Mouse (Mus musculus) gastrocnemius, postnatal 4 days (tissue): ENCODE measurements around the gene Ppp3r1. TPM values are rescaled to one million over a fixed set of nuclear protein-coding genes. Genes with fewer than 3 reads are reported as not detected.
"Not testable (repeated sequence)": the region's sequence is repeated elsewhere in the genome, so short reads cannot be mapped to it uniquely, and the experiment has no call there.

Experiments used
- DNase-seq, 2 experiments: peaks; one replicate each; pipeline ENCODE4 v3.0.0; 2021 to 2022; ENCODE audit warnings: low spot score in 2 of 2, mixed read lengths in 2 of 2
- total RNA-seq, 2 experiments: library from RNA; stranded (reverse); gene quantifications; 2 replicates each; pipeline ENCODE4 v1.2.3; 2021

Ppp3r1 gene
- total RNA-seq, 2 experiments from 2014 or later: 121 to 124 TPM

DNA sequence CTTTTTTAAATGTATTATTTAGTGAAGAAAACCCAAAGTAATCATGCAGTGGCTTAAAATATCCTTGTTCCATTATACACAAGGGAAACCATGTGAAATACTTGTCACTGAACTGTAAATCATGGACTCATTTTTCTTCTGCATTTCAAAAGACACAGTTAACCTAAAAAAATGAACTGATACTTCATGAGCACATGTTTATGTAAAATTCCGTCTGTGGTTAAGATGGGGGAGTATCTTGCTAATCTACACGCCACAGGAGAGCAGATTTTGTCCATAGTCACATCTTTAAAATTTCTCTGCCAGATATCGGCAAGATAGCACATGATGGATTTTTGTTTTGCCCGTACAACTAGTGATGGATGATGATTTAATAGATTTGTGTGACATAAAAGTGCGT, 40.1 kb downstream of the Ppp3r1 start:
- DNase-seq: no peak

DNA sequence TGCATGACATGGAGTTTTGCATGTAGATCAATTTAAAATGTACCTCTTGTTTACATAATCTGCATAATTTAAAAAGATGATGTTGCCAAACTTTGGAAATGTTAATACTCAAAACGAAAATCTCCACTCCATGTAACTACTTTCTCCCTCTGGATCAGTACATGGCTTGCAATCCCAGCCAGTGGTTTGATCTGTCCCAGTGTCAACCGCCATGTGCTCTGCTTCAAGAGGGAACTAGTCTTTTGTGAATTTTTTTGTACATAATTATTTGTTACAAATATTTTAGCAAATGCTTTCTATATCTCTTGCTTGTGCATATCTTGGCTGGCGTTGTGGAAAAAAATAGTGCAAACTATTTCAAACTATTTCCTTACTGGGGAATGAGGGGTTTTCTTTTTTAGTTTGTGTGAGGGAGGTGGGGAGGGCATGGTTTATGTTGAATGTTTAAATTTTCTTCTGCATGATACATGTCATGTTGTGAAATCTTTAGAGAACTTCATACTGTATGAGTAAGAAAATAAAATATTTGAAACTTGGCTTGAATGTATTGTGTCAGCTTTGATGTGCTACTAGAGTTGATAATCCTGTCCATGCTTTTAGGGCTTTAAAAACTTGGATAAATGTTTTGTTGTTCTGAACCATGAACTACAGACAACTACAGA, 40.9 kb downstream of the Ppp3r1 start:
- no peak for DNase-seq

DNA sequence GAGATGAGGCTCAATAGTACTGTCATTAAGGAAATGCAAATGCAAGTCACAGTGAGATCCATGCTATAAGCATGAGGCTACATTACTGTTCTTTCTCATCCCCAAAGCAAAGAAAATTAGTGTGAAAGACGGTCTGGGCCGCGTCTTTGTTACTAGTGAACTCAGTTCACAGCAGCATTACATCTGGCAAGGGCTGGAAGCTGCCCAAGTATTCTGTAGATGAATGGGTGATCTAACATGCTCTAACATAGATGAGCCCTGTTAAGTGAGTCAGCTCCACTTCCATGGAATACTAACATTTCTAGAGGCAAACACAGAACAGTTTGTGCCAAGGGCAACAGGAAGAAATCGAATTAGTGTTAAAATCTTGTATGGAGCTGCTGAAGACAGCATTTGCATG, 41.9 kb downstream of the Ppp3r1 start:
- no peak for DNase-seq

DNA sequence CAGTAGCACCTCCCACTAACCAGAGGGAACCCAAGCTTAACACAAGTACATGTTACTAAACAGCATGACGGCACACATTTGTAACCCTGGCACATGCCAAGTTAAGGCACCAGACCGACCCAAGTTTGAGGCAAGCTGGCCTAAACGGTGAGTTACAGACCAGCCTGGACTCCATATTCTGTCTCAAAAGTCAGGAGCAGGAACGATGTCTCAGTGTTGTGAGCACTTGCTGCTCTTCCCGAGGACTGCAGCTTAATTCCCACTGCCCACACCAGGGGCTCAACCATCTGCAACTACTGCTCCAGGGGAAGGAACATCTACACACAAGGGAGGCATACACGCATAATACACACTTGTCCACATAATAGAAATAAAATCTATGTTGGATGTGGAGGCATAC, 43.4 kb downstream of the Ppp3r1 start:
- DNase-seq: no peak

DNA sequence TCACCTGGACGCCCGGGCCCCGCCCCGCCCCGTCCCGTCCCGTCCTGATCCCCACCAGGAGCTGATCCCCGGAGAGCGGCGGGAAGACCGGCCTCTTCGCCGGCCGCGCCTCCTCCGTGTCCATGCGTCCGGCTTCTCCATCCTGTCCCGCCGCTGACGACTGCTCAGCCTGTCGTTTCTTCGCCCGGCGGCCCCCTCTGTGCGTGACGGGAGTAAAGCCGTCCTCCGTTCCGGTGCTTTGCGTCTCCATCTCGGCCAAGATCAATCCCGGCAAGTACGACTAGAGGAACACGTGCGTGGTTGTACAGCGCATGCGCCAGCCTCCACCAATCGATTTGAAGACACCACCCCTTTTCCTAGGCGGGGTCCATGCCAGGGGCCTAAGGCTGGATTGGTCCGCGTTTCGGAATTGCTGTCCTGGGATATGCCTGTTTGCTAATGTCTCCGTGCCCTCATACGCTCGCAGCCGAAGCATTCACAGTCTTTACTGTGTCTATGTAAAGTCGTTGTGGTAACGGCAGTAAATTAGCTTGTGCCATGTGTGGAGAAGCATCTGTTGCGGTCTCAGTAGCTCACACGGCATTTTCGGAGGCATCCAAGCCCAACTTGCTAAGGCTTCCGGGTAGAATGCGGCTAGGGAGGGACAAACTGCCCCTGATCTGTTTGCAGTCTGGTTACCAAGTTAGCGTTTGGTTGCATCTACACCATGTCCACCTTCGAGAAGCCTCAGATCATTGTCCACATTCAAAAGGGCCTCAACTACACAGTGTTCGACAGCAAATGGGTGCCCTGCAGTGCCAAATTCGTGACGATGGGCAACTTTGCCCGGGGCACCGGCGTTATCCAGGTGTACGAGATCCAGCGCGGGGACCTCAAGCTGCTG, 52.4 kb downstream of the Ppp3r1 start, which contains the start of gene Pno1:
Gene Pno1, minus strand, starts transcription at position 311 of the 883 bp plus-strand sequence.
- DNase-seq: peak; percentile 92 to 97

DNA sequence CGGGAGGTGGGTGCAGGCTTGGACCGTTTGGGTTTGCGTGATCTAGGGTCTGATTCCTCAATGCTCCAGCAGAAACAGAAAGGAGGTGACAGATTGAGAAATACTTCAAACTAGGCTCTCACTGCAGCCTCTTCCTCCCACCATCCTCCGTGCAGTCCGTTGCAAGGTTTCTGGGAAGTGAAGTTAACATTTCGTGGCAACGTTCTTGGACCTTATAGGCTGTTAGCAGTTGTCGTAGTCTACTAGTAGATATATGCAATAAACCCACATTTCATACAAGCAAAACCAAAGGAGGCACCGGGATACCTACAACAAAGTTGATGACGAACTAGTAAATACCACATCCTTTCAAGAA, 53.1 kb downstream of the Ppp3r1 start:
- DNase-seq: no peak

DNA sequence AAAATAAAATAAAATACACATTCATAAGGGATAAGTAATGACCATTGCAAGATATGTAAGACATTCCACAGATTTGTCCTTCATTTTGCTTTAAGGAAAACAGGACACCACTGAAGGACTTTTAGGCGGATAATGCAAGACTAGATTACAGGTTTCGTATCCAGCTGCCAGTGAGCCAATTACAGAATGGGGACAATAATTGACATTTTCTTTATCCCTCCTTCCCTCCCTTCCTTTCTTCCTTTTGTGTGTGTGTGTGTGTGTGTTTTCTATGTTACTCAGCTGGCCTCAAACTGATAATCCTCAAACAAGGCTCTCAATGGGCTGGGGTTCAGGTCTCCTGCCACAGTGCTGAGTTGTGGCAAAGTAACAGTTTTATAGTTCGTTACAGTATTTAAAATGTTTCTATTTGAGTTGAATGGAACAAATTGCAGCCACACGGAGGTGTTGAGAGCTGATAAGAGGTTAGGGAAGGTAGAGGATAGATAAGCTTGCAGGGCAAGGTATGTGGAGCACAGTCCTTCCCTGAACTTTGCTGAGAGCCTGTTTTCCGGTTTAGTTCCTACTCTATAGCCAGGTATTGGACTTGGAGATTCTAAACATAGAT, 53.9 kb downstream of the Ppp3r1 start:
- DNase-seq: no peak

DNA sequence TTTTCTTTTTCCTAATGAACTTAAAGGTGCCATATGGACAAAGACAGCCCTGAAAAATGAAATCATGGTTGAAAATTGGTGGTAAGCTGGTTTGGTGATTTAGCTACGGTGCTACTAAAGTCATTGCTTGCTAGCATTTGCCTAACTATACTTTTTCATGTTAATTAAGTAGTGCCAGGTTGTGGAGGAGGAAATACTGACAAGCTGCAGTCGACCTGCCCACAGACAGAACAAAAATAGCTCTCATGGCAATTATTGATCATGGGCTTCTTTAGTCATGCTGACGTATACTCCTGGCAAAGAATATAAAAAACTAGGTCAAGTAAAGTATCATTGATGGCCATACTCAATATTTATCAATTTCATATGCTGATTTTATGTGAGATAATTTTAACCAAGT, 56.4 kb downstream of the Ppp3r1 start:
- DNase-seq: no peak

DNA sequence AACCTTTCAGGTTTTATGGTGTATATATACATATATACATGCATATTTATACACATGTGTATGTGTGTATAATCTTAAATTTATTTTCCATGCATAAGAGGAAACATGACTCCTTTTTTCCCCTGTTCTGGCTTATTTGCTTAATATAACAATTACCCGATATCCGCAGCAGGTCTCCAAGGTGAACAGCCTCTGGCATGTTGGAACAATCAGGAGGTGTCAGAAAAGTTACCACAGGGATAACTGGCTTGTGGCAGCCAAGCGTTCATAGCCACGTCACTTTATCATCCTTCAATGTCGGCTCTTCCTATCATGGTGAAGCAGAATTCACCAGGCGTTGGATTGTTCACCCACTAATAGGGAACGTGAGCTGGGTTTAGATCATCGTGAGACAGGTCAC, 62.1 kb downstream of the Ppp3r1 start:
- DNase-seq: no peak

DNA sequence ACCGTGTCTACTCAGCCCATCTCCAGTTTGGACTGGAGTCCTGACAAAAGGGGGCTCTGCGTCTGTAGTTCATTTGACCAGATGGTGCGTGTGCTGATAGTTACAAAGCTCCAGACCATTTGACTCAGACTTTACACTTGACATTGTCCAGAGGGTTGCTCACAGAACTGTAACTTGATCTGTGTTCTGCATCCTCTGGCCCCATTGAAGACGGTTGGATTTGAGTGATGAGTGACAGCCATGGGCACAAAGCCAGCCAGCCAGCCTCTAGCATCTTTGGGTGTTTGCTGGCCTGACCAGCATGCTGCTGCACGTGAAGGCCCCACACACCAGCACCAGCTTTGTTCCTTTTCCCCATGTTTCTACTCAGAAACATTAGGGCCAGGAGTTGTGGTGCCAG, 73.7 kb downstream of the Ppp3r1 start:
- no peak for DNase-seq

DNA sequence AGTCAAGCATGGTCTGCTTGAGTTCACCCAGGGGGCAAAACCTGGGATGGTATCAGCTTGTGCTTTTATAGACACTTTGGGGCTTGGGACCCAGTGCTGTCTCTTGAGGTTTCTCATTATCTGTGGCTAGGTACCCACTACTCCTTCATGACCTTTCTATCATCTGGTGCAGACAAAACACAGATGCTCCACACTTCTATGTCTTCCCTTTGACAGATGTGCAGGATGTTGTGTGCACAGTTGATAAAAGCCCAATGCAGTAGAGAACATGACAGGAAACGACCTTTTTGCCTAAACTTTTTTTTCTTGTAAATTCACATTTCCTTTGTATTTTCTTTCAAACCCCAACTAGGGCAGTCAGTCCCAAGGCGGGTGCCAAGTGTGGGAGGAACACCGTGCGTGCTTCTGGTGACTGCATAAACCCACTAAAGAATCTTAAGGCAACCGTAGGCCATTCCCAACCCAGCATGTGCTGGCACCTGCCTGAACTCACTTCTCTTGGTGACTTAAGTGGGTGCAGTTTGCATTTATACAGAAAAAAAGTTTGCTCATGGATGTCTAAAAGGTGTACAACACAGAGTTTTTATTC, 77.5 kb downstream of the Ppp3r1 start:
- no peak for DNase-seq

DNA sequence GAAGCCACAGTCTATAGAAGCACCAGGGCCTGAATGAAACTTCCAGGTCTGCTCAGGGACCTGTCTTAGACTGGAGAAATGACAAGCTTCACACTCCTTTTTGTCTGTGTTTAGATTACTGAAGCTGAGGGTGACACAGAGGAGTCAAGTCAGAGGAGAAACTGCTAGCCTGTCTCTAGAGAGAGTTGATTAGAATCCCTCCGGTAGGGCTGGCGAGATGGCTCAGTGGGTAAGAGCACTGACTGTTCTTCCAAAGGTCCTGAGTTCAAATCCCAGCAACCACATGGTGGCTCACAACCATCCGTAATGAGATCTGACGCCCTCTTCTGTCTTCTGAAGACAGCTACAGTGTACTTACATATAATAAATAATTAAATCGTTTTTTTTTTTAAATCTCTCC, 79.5 kb downstream of the Ppp3r1 start:
- DNase-seq: not testable (repeated sequence)

DNA sequence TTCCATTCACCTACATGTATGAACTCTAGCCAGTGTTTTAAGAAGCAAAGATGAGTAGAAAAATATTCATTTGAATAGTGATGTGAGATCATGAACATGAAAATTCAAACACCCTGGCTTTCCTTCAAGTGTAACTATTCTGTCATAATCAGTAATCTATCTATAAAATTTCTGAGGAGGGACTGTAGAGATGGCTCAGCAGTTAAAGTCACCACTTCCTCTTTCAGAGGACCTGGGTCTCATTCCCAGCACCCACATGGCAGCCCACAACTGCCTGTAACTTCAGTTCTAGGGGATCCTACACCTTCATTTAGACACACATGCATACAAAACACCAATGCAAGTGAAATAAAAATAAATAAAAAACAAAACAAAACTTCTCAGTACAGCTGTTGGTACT, 89.7 kb downstream of the Ppp3r1 start:
- no peak for DNase-seq

Other genes with a start within 250 kb of the Ppp3r1 start
- 1 to 10 TPM; 2.2 to 2.5 TPM for gene Fbxo48, start 207.9 kb upstream of the Ppp3r1 start, total RNA-seq
- 10 to 100 TPM; 14.0 to 14.9 TPM for gene Cnrip1, start 107.7 kb upstream of the Ppp3r1 start, total RNA-seq
- gene Plek, start 106.9 kb upstream of the Ppp3r1 start, total RNA-seq: 1 to 10 TPM; 4.4 to 4.5 TPM
- gene Wdr92, start 22.8 kb downstream of the Ppp3r1 start, total RNA-seq: 1 to 10 TPM; 8.9 to 9.6 TPM
- 10 to 100 TPM; 36.4 to 38.2 TPM for gene Pno1, start 52.3 kb downstream of the Ppp3r1 start, total RNA-seq
- gene C1d, start 98.3 kb downstream of the Ppp3r1 start, total RNA-seq: 10 to 100 TPM; 45.5 to 54.3 TPM